In genomic region chr2:8344748-8345147, GRCm38 (mm10) we compare ENCODE assay signal across 18 mouse cellular contexts.
A peak's percentile ranks its signal among the peaks of the same experiment; 100 is the strongest.
DNase-seq lines count a peak whose midpoint lies in the region; TF ChIP-seq lines count a peak whose summit lies in the region.
"Had no signal": no experiment of that assay in that cellular context is flagged by ENCODE, and none has a peak within 500 bp of the region (broad histone marks: within the 10 kb centered on the region; RNA-seq: fewer than 3 reads in every experiment).

No protein-coding gene starts in this region.

- 75% methylated on average over 3 of the region's 3 CpGs for WGBS in lung, adult 2 months

- TF ChIP-seq CTCF in lung, adult 2 months (IDR thresholded peaks at IDR 0.05; ENCODE audit: insufficient read depth, low read length): no peak

- H3K4me1 ChIP-seq in lung, adult 2 months (ENCODE audit: control insufficient read depth, insufficient read depth, low read length): no peaks in the 10 kb centered on the region
- H3K4me1 ChIP-seq: embryonic facial prominence, embryonic 10.5 days; limb, embryonic 12.5 days; liver, embryonic 15.5 days; neural tube, embryonic 15.5 days had no signal

- no peak for TF ChIP-seq POLR2A in lung, adult 2 months (IDR thresholded peaks at IDR 0.05; ENCODE audit: borderline replicate concordance, extremely low read depth, low read depth, low read length)

- H3K4me3 ChIP-seq in lung, adult 2 months (replicated peaks; ENCODE audit: extremely low read depth, low read depth, low read length): no peak overlapping the region
- H3K4me3 ChIP-seq: embryonic facial prominence, embryonic 10.5 days; erythroblast, embryonic 14.5 days; limb, embryonic 12.5 days; liver, embryonic 15.5 days; neural tube, embryonic 15.5 days had no signal

- peak; percentile 43 for DNase-seq in brain, embryonic 18.5 days (ENCODE audit: low read depth, low spot score)
- peak; percentile 68 to 93 for DNase-seq in frontal cortex, postnatal 36 days (ENCODE audit: low spot score in 2 of 2)
- DNase-seq in left cerebral cortex, adult 18-20 months (ENCODE audit: low spot score in 2 of 2): peak; percentile 74 to 84
- peak; percentile 76 to 90 for DNase-seq in right cerebral cortex, postnatal 10 days (ENCODE audit: low spot score in 2 of 2)
- DNase-seq in spleen, adult 18-20 months: no peak
- DNase-seq in embryo, embryonic 10.5 days (ENCODE audit: low spot score): no peak
- DNase-seq in lung, adult 2 months: no peak
- no peak for DNase-seq in embryo, embryonic 9.5 days (ENCODE audit: extremely low spot score)
- DNase-seq: cerebellum, adult 9-10 months; heart, postnatal 10 days; kidney, adult 2 months; kidney, postnatal 25 days; lung, postnatal 36 days had no signal

Comparison
In these comparisons a context has a peak if more than half of its experiments do, and no peak if none do; other contexts are left out.
1. DNase-seq: peak in brain, embryonic 18.5 days (single experiment), frontal cortex, postnatal 36 days (2 of 2), left cerebral cortex, adult 18-20 months (2 of 2) and right cerebral cortex, postnatal 10 days (2 of 2); none in spleen, adult 18-20 months (0 of 2), embryo, embryonic 10.5 days (single experiment), lung, adult 2 months (single experiment) and embryo, embryonic 9.5 days (single experiment).